Mouse (Mus musculus): ENCODE results near the gene Npw.

Npw gene

GRCm38 (mm10) chr17:24639571-24639988, 18.7 kb downstream of the Npw start:
- DNase-seq, result no peak

GRCm38 (mm10) chr17:24638840-24639239, 19.4 kb downstream of the Npw start:
- no peak for DNase-seq

GRCm38 (mm10) chr17:24638214-24638613, 20.0 kb downstream of the Npw start:
- DNase-seq, result no peak

GRCm38 (mm10) chr17:24636781-24637481, 21.3 kb downstream of the Npw start:
- no peak for DNase-seq

- no peak for DNase-seq
Observed at GRCm38 (mm10) chr17:24635694-24636093, 22.6 kb downstream of the Npw start.

- no peak for DNase-seq
Observed at GRCm38 (mm10) chr17:24635024-24635423, 23.2 kb downstream of the Npw start.

GRCm38 (mm10) chr17:24633831-24634230, 24.4 kb downstream of the Npw start:
- DNase-seq, result no peak

GRCm38 (mm10) chr17:24632813-24633449, 25.3 kb downstream of the Npw start:
- no peak for DNase-seq

- DNase-seq, result peak; percentile 82 to 83
Observed at GRCm38 (mm10) chr17:24632167-24632812, 26.0 kb downstream of the Npw start, which contains the start of the genes Tsc2 and Nthl1. Tsc2 (minus strand) TSS chr17:24632630. Nthl1 (plus strand) TSS chr17:24632680.

- no peak for DNase-seq
Observed at GRCm38 (mm10) chr17:24630072-24630471, 28.2 kb downstream of the Npw start.

GRCm38 (mm10) chr17:24628646-24629045, 29.6 kb downstream of the Npw start:
- DNase-seq, result peak; percentile 86 to 89

- no peak for DNase-seq
Observed at GRCm38 (mm10) chr17:24625472-24625871, 32.8 kb downstream of the Npw start.

- no peak for DNase-seq
Observed at GRCm38 (mm10) chr17:24617561-24618194, 40.6 kb downstream of the Npw start.

GRCm38 (mm10) chr17:24610711-24611110, 47.5 kb downstream of the Npw start:
- DNase-seq, result no peak

- no peak for DNase-seq
Observed at GRCm38 (mm10) chr17:24608874-24609273, 49.4 kb downstream of the Npw start.

- DNase-seq, result no peak
Observed at GRCm38 (mm10) chr17:24608370-24608769, 49.9 kb downstream of the Npw start.
